Mouse (Mus musculus) spleen, adult 2 months (tissue): ENCODE results near the gene Sphk2. TPM values are rescaled to one million over a fixed set of nuclear protein-coding genes. Genes with fewer than 3 reads are reported as not detected.

Experiments
- DNase-seq, 2 experiments: peaks; one replicate each; pipeline versions ENCODE4 v3.0.0 to v3.0.0-alpha.2; 2012 to 2021; ENCODE audit warnings: low spot score in 2 of 2, low read depth in 1 of 2
- H3K27ac ChIP-seq: fragments of 200-500 bp; 2 replicates; pipeline ENCODE4 v1.5.1; 2012; ENCODE audit warnings: low read length, inconsistent platforms; ENCODE audit not compliant: insufficient read depth
- H3K27me3 ChIP-seq: fragments of 200-500 bp; 2 replicates; pipeline ENCODE4 v1.6.1; 2012; ENCODE audit warnings: mild to moderate bottlenecking, moderate library complexity, low read length, inconsistent platforms; ENCODE audit not compliant: control insufficient read depth, insufficient read depth
- H3K36me3 ChIP-seq: fragments of 200-500 bp; 2 replicates; pipeline ENCODE4 v1.6.1; 2012; ENCODE audit warnings: mild to moderate bottlenecking, low read length, inconsistent platforms; ENCODE audit not compliant: control insufficient read depth, insufficient read depth
- H3K4me1 ChIP-seq: fragments of 200-500 bp; 2 replicates; pipeline ENCODE4 v1.6.1; 2011; ENCODE audit warnings: inconsistent platforms; ENCODE audit not compliant: control insufficient read depth, insufficient read depth, insufficient read length
- H3K4me3 ChIP-seq: fragments of 200-500 bp; 2 replicates; pipeline ENCODE4 v1.5.1; 2011; ENCODE audit warnings: mild to moderate bottlenecking, inconsistent platforms; ENCODE audit not compliant: insufficient read depth, insufficient read length; ENCODE audit errors: extremely low read depth
- CTCF ChIP-seq: fragments of 200-500 bp; IDR thresholded peaks from 2 replicates; pipeline ENCODE4 v1.5.1; 2011; ENCODE audit warnings: mild to moderate bottlenecking, inconsistent platforms; ENCODE audit not compliant: insufficient read depth, insufficient read length, insufficient replicate concordance; ENCODE audit errors: extremely low read depth
- POLR2A ChIP-seq: fragments of 200-500 bp; IDR thresholded peaks from 2 replicates; pipeline ENCODE4 v1.6.1; 2011; ENCODE audit warnings: low read depth, low read length, inconsistent platforms
- WGBS: fragments of 180-500 bp; shearing (Covaris S2); methylation state at CpG from one replicate; pipeline ENCODE4 v1.1.7; 2018; 5-methylcytosine and 5-hydroxymethylcytosine counted together
- polyA plus RNA-seq: library from polyadenylated mRNA; depleted of rRNA; stranded (reverse); fragments of >200 nt; gene quantifications from 2 replicates; pipeline ENCODE4 v1.2.3, GENCODE M21; 2012

Gene Sphk2
- polyA plus RNA-seq, 1 experiment = 41.0 TPM

GRCm38 (mm10) chr7:45683396-45684050 lies 34.3 kb downstream of the Sphk2 start, which contains the start of gene Ntn5:
TSS of gene Ntn5 (plus strand) at chr7:45684022.
- Histone ChIP-seq H3K4me1 (peaks cover 29% of the 10 kb centered on the region), H3K36me3 (no peaks in the 10 kb centered on the region), H3K27ac (no peak within 1 kb of the TSS), H3K27me3 (no peaks in the 10 kb centered on the region), H3K4me3 (no peak within 1 kb of the TSS)
- DNase-seq = no peak
- no peak for TF ChIP-seq POLR2A
- TF ChIP-seq CTCF = no peak
- 73% methylated on average over 7 of the region's 7 CpGs for WGBS

DNA sequence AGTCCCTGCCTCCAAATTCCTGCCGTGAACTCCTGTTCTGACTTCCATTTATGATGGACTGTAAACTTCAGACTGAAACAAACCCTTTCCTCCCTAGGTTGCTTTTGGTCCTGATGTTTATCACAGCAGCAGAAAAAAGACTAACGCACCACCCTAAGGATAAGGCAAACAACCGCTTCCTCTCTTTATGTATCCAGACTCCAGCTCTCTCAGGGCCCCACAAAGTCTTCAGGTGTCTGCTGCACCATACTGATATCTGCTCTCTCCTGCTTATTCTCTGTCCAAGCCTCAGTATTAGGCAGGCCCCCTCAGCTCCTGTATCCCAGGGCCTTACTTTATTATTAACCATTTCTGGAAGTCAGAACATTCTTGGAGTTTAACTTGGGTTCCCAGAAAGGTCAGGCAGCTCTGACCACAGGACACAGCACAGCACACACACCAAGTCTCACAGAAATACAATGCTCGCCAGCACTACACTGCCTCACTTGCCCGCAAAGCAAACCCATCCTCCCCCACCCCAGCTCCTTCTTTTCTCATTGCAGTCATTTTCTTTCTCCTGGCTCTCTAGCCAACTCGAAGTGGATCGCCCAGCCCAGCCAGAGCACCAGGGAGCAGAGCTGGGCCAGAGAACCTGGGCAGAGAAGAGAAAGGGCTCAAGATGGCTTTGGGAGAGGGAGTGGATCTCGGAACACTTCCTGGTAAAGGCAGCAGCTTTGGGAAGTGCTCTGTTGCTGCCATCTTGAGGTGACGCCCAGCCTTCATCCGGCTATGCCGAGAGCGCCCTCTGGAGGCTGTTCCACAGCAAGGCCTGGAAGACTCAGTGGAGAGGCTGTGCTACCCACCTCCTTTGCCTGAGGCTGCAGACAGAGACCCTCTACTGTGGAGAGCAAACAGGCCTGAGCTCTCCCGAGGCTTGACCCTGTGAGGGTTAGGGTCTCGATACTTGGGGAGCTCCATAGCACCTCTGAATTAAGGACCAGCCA lies 35.4 kb downstream of the Sphk2 start:
- H3K4me1 ChIP-seq = peaks cover 29% of the 10 kb centered on the region

DNA sequence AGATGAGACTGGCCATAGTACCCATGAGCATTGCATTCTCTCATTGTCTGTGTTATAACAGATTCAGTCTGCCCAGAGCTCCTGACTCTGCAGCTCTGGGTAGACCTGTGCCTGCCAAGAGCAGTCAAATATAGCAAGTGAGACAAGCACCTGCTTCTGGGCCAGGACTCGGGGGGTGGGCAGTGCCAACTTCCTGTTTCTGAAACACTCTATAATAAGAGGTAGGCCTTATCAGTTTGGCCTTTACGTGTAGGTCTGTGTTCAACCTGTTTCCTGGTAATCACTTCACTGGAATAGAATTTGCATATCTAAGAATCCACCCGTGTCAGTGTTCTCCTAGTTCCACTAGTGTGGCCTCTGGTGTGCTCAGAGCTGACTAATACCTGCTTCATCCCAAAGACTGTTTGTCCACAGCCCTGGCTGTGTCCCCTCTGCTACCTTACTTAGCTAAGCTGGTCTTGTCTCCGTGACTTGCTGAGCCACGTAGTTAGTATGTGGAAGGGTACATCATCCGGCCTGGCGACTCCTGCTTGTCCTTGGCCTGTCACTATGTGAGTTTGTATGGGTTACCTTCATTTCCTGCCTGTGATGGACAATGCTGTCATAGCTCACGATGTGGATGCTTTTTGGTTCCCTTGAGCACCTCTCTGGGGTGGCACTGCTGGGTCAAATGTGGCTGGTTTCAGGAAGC lies 36.6 kb downstream of the Sphk2 start:
- no peaks in the 10 kb centered on the region for H3K27me3 ChIP-seq
- H3K4me1 ChIP-seq = peaks cover 25% of the 10 kb centered on the region
- no peaks in the 10 kb centered on the region for H3K36me3 ChIP-seq
- no peak; the same call in 1 of the 2 replicates for TF ChIP-seq POLR2A
- no peak for TF ChIP-seq CTCF
- peak overlapping the region; percentile 89 for H3K27ac ChIP-seq
- no peak overlapping the region for H3K4me3 ChIP-seq
- WGBS = 25% methylated on average over 8 of the region's 8 CpGs
- peak; percentile 47 to 62 for DNase-seq

More for the DNA sequence above, 35.4 kb downstream of the Sphk2 start:
- no peak overlapping the region for H3K4me3 ChIP-seq
- H3K27ac ChIP-seq = peak overlapping the region; percentile 89
- WGBS = 47% methylated on average over 14 of the region's 14 CpGs
- DNase-seq = peak; percentile 60 to 78
- no peaks in the 10 kb centered on the region for H3K27me3 ChIP-seq
- no peaks in the 10 kb centered on the region for H3K36me3 ChIP-seq
- TF ChIP-seq POLR2A = no peak
- peak; percentile 96 for TF ChIP-seq CTCF

DNA sequence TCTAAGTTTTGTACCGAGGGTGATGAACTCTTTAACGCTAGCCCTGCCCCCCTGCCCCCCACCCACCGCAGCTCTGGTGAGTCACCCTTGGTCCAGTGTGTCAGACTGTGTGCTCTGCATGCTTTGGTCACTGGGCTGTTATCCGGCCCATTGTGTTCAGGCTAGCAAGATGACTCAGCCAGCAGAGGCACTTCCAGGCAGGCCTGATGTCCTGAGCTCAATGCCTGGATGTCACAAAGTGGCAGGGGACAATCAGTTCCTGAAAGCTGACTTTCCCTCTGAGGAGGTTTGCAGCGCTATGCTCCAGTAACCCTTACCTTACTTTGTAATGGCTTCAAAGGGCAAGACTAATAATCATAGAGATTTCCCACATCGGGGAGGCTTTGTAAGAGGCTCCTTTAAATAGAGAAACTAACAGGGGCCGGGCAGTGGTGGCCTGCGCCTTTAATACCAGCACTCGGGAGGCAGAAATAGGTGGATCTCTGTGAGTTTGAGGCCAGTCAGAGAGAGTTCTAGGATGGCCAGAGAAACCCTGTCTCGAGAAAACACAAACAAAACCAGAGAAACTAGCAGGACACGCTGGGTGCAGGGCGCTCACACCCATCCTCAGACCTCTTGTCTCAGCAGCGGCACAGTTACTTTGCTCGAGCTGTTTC lies 37.7 kb downstream of the Sphk2 start:
- H3K27me3 ChIP-seq = no peaks in the 10 kb centered on the region
- DNase-seq = no peak
- WGBS = 80% methylated on average over 14 of the region's 14 CpGs
- no peak for TF ChIP-seq CTCF
- no peak for TF ChIP-seq POLR2A
- H3K27ac ChIP-seq = peak overlapping the region; percentile 89
- H3K4me1 ChIP-seq = peaks cover 25% of the 10 kb centered on the region
- H3K36me3 ChIP-seq = no peaks in the 10 kb centered on the region
- no peak overlapping the region for H3K4me3 ChIP-seq

DNA sequence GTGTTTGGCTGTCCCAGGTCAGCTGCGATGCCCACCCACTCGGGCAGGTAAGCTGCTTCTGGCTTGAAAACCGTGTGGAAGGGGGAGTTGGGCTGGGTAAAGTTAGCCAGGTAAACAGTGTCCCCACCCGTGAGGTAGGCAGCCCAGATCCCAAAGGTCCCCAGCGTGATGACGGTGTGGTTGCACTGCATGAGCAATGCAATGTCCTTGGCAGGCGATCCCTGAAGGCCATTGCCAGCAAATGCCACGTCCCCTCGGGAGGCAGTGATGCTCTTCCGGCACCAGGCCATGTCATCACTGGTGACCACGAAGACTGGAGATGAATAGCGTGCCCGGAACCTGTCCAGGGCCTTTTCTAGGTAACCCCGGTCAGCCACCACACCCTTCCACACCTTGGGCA lies 39.3 kb downstream of the Sphk2 start:
- H3K4me3 ChIP-seq = no peak overlapping the region
- no peak for DNase-seq
- no peaks in the 10 kb centered on the region for H3K36me3 ChIP-seq
- no peak overlapping the region for H3K27ac ChIP-seq
- peaks cover 25% of the 10 kb centered on the region for H3K4me1 ChIP-seq
- no peak for TF ChIP-seq CTCF
- TF ChIP-seq POLR2A = no peak
- H3K27me3 ChIP-seq = no peaks in the 10 kb centered on the region
- 91% methylated on average over 14 of the region's 14 CpGs for WGBS

- H3K4me3 ChIP-seq = no peak overlapping the region
- no peaks in the 10 kb centered on the region for H3K27me3 ChIP-seq
- no peaks in the 10 kb centered on the region for H3K36me3 ChIP-seq
- H3K27ac ChIP-seq = no peak overlapping the region
- no peak for DNase-seq
- TF ChIP-seq POLR2A (no peak), CTCF (no peak)
- peaks cover 25% of the 10 kb centered on the region for H3K4me1 ChIP-seq
- WGBS = 93% methylated on average over 7 of the region's 7 CpGs
Measured at GRCm38 (mm10) chr7:45677627-45678295, 40.0 kb downstream of the Sphk2 start.
